Mouse (Mus musculus) embryo, embryonic 11.5 days (tissue): ENCODE measurements around the gene Fank1.

Experiments used
- DNase-seq: peaks from one replicate; pipeline ENCODE4 v3.0.0-alpha.2; 2012; ENCODE audit warnings: low read depth, low spot score

Fank1 gene

DNA sequence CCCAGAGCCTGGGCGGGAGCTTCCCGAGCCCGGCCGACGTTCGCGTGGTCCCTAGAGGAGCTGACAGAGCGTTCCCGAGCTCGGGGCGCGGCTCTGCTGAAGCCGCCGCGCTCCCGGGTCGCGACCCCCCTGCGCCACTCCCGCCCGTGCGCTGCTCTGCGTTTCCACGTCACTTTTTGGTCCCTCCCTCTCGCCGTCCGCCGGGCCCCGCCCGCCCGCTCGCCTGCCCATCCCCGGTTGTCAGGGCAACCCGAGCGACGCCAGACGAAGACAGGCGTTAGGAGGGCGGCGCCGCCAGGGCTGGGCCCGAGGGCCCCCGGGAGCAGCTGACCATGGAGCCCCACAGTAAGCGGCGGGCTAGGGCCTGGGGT is at the start of gene Fank1:
TSS of gene Fank1 (plus strand) at position 236 of the 371 bp plus-strand sequence.
- DNase-seq = peak; percentile 72

DNA sequence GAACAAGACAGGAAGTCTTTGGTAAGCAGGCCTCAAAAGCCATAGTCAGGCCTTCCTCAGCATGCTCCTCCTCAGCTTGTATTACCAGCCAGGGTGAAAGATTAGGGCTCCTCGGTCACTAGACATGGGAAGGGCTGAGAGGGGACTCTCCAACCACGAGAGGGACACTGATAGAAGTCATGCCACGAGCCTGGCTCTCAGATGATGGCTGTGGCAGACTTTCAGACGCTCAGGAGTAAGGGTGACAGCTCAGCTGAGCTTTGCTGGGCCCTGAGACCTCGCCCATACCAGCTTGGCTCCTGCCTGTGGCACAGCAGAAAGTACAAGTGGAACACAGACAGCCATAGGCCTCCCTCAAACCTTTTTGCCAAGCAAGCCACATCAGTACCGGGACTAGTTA is 49.6 kb upstream of the Fank1 start:
- no peak for DNase-seq

DNA sequence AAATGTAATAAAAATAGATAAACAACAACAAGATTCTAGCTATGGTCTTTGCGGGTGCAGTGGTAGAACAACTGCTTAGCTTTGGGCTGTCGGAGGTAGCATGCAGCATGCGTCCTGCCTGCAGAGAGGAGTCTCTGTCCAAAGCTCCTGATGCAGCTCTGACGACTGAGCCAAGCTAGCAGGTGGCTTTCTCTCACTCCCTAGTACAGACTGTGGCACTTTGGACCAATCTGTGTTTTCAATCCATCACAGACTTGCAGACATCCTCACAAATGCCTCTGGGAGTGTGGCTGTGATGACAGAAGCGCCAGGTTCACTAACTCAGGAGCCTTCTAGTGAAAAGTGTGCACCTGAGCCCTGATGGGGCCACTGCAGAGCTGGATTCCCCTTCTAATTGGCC is 47.3 kb upstream of the Fank1 start:
- no peak for DNase-seq

DNA sequence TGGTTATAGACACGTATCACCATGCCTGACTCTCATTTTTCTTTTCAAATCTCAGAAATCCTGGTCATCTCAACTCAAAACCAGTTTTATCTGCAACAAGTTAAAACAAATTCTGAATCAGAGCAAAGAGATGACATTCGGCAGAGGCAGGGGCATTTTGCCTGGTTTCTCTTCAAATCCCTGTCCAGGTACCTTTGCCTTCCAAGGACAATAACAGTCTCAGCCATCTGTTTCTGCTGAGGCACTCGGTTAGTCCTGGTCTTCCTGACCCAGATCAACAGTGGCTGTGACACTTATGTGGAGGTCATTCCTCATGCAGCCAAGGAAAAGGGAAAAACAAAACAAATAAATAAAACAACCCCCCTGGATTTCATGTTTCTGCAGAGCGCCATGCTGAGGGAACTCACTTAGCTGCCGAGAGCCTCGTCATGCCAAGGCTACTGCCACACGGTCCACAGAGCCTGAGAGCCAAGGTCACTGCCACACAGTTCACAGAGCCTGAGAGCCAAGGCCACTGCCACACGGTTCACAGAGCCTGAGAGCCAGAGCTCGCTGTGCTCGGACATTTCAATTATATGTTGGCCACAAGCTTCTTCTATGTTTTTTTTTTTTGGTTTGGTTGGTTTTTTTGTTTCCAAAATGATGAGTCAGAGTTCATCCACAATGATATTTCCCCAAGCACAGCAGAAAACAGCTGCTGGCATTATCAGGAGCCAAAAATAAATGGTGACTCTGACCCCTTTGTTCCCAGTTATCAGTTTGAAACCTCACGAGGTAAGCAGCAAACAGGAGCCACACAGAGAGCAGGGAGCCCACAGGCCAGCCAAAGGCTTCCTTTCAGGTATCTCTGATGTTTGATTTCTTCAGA is 46.1 kb upstream of the Fank1 start:
- no peak for DNase-seq

DNA sequence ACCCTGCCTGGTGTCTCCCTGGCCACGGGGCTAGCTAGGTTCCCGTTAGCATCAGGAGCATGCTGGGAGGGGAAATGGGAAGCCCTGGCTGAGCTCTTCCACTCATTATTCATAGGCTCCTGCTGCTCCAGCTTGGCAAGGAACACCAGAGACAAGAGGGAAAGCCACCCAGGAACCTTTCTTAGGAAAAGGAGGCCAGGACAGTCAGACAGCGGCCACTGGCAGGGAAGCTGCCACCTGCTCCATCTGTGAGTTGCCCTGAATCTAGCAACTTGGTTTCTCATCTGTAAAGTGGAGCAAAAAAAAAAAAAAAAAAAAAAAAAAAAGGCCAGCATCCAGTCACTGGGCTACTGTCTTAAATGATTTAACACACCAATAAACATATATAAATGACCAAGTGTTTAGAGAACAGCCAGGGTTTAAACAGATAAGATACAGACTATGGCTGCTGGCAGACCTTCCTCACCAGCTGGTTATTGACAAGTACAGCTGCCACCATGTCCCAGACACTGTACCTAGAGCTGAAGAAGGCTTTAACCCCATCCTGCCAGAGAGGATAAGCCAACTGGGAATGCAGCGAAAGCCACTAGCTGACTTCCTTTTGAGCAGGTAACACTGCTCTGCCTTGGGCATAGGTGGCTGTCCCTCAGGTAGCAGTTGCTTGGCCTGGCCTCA is 44.6 kb upstream of the Fank1 start:
- DNase-seq = no peak

DNA sequence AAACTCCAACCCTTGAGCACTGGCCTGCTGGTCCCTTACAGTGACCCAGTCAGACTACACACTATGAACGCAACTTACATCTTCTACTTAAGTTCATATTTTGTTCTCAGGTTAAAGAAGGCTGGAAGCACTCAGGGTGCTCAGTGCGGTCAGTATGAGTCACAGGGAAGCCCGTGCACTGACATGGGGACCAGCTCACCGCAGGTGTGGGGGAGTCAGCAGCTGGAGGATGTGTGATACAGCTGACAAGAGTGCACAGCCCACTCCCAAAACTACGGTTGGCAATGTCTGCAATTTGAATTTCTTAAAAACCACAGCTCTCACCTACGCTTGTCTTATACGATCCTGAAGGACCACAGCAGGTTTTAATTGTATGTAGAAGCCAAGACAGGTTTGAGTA is 36.1 kb upstream of the Fank1 start:
- no peak for DNase-seq

DNA sequence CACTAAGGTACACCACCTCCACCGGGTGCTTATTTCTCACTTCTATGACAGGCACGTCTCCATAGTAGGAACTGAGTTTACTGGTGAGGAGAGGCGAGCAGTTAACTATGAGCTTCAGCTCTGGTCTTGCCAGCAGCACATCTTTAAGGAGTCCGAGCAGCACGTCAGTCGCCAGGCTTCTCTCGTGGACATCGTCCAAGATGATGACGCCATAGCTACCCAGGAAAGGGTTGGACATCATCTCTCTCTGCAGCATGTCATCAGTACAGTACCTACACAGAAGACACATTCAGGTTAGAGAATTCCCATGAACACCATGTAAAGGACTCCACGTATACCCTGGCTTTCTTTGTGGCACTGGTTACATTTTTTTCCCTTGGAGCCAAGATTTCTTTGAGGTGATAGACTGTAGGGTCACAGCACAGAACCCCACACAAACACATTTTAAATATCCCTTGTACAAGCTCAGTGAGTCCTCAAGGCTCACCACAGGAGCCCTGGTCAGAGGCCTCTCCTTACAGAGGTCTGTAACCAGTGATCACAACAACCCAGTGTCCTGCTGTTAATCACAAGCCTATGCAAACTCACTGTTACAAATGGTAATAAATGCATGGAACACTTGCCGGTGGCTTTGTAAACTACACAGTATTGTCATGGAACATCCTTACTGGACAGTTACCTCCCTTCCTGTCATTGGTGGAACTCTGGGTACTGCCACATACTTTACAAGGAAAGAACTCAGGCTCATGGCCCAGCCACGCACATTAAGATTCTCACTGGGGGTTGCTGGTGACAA is 33.9 kb upstream of the Fank1 start:
- DNase-seq = no peak

DNA sequence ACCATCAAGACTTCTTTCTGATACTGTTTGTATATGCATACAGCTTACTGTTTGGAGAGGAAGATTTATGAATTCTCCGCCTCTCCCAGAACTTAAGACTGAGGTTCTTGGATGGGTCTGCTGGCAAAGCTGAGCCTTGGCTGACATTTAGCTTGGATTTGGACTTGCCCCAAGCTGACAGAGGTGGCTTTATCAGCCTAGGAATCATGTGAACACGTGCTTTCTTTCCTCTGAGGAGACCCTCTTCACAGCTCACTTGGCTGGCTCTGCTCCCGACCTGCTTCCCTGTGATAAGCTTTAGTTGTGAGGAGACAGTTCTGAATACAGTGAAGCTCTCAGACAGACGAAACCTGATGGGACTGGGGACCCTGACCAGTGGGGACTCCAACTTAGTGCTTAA is 33.0 kb upstream of the Fank1 start:
- no peak for DNase-seq

DNA sequence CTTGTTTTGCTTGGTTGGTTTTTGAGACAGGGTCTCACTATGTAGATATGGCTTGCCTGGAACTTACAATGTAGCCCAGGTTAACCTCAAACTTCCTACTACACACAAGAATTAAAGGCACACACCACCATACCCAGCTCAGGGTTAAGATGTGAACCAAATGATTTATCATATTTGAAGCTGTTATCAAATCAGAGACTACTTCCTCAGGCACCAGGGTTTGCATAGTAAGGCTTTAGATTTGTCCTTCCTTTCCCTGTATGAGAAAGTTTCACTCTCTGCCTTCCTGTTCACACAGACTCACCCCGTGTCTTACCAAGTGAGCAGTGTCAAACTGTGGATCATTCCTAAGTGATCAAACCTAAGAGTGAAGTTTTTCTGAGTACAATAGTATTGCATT is 32.5 kb upstream of the Fank1 start:
- no peak for DNase-seq

DNA sequence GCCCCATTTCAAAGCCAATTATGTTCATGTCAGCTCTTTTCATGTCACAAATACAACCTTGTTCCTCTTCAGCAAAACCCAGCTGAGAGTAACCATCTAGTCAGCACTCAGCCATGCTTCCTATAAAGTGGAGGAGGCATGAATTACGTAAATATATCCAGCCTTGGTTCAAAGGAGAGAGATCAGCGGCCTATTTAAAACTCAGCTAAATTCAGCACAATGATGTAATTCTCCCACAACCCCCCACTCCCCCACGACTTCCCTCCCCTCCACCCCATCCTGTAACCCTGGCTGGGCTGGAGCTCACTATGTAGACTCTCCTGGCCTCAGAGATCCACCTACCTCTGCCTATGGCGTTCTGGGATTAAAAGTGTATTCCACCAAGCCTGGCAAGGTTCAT is 32.0 kb upstream of the Fank1 start:
- no peak for DNase-seq

DNA sequence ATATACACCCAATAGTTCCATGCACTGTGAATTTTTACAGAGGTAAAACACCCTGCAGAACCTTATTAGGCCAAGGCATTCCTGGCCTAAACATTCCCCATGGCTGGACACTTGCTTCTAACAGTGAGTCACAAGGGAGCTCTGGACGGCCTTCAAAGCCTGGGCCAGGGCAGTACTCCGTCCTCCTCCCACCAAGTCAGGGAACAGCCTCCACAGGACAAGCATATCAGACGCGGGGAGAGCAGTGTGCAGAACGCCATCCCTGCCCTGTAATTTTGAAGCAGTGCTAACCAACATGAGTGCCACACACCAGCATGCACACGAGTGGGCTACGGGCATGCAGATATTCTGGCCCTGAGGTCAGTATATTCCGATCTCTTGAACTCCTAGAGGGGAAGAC is 29.3 kb upstream of the Fank1 start:
- no peak for DNase-seq

DNA sequence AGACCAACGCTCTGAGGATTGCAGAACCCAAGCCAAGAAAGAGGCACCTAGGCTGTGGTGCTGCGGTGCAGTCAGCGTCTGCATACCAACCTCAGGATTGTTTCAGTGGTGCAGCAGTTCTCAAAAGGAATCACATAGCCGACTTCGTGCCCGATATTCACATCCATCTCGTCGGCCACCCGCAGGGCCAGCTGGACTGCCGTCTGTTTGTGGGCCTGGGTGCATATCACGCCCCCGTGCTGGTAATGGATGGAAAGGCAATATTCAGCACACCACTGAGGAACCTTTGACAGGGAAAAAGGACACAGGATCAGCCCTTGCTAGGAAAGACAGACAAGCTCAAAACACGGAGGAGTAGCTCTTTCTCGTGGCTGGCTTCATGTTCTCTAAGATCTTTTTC is 27.9 kb upstream of the Fank1 start:
- DNase-seq = no peak

DNA sequence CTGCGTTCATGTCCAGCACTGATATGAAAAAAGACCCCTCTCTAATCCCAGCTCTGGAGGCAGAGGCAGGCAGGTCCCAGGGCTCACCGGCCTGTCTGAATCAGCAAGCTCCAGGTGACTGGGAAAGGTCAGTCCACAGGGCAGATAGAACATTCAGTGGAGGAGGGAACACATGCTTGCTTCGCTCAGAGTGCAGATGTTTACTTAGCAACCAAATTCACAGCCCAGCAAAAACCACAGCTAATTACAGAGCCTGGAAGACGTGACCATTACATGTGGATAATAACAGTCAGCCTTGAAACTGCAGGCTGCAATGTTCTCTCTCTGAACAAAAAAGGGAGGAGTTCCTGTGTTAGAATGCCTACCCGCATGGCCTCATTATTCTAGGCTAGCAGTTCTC is 26.0 kb upstream of the Fank1 start:
- no peak for DNase-seq

DNA sequence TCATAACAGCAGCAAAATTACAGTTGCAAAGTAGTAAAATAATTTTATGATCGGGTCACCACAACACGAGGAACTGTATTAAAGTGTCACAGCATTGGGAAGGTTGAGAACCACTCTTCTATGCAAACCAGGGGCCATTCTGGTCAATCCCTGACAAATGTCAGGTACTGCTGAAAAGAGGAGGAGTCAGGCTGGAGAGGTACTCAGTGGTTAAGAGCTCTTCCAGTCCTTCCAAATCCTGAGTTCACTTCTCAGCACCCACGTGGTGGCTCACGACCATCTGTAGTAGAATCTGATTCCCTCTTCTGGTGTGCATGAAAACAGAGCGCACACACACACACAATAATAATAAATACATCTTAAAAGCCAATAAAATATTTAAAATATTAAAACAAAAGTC is 25.5 kb upstream of the Fank1 start:
- DNase-seq = no peak

DNA sequence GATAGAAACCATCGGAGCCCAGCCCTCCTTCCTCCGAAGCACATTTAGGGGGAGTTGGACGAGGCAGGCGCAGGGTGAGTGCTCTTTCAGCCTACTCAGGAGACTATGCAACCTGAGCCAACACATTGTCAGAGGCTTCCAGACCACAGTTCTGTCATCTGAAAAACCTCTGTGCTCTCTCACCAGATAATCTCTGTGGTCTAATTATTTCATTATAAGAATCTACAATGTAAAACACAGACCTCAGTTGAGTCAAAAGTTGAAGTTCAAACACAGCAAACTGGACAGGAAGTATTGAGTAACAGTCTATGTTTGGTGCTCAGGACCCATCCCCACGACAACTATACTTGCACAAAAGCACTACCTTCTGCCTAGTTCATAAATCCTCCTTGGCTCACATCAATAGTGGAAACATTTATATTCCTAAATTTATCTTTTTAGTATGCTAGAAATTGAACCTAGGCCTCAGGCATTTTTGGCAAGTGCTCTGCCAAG is 18.7 kb upstream of the Fank1 start:
- DNase-seq = no peak

DNA sequence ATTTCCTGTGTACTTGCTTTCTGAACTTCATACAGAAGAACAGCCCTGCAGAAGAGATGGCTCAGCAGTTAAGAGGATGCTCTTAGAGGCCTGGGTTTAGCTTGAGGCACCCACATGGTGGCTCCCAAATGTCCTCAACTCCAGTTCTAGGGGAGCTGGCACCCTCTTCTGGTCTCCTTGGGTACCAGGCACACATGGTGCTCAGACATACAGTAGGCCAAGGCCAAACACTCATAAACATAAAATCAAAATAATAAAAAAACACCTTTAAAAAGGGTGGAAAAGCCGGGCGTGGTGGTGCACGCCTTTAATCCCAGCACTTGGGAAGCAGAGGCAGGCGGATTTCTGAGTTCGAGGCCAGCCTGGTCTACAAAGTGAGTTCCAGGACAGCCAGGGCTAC is 17.9 kb upstream of the Fank1 start:
- no peak for DNase-seq

DNA sequence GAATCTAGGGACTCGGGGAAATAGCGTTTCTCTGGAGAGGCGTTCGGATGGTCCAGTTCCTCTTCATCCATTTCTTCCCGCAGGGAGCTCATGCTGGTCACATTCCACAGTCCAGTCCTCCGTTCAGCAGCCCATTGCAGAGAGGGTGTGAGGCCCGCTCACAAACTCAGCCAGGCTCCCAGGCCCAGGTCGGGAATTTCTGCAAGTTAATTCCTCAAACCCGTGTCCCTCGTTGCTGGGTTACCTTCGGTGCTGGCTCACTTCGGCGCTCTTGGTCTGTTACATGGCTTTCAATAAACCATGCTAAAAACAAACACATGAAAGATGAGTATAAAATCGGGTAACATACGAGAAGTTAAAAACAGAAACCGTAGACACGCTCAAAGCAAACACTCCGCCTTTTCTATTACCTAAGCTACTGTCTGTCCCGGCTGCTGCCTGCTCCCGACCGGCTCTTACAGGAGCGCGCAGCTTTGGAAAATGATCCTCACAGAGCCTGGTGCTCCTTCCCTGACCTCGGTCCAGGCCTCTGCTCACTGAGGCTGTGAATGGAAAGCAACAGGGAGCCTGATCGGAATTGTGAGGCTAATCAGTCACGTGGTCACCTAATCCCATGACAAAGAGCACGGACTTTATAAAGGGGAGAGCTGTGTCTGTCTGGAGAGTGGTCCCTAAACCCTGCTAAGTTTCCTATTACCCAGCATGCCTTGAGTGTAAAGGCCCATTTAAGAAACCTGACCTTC is 16.9 kb upstream of the Fank1 start:
- peak; percentile 50 for DNase-seq

DNA sequence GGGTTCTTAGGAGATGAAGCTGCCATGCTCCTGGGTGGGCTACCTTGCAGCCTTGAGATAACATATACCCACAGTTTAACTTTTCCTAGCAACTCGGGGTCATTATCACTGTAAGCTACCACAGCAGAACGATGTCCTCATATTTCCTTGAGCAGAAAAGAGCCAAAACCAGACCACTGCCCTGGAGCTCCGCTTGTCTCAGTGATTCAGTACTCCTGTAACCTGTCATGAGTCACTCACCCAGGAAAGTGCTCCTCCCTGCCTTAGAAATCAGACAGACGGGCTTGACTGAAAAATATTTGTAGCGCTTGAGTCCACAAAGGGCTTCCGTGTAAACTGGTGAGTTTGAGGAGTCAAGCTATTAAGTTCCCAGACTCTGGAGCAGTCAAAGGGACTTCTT is 14.0 kb upstream of the Fank1 start:
- no peak for DNase-seq

DNA sequence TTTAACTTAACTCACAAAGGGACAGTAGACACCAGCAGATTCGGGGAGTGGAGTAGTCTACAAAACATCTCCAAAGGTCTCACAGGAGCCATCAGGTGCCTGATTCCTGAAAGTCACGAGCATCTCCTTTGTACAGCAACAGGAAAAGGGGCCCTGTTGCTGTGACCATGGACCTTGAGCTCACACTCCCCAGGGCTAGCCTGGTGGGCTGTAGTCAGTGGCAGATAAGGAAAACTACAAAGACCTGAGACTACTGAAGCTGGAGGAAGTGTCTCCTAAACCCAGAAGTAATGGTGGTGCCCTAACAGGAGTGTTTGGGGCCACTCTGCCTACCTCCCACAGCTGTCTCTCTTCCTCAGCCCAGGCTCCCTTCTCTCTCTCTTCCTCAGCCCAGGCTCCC is 12.2 kb upstream of the Fank1 start:
- DNase-seq = no peak

DNA sequence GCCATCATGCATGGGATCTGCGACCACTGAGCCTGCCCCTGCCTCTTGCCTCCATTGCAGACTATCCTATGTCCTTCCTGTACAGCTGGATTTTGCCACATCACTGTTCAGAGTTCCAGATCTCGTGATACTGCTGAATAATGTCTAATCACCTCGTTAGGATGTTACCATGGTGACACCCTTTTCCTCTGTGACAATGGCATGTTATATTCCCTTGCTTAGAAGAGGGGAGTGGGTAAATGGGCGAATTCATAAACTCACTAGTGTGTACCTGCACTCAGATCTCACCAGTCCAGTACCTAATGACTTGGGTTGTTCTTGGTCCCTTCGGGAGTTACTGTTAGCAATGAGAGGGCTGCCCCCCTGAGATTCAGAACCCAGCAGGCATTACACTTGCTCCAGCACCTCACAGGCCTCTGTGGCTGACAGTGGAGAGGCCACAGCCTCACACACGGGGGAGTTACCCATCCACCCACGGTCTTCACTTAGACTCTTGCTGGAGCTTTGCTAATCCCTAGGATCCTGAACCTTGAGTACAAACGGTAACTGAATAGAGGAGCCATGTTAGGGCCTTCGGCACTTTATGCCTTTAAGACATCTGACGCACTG is 11.3 kb upstream of the Fank1 start:
- no peak for DNase-seq

DNA sequence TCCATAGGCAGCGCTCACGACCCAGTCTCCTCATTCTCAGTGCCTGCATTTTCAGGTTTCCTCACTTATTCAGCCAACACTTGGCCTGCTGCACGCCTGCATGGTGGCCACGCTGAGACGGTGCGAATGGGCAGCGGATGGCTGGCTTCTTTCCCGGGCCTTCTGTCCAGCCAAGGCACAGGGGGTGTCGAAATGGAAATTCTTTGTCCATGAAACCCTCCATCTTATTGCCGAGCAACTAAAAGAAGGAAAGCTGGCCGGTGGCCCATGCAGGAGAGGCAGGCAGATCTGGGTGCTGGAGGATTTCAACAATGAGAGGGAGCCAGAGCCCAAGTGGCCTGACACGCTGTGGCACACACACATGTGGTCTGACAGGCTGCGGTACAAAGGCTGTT is 10.8 kb upstream of the Fank1 start:
- no peak for DNase-seq
